Mouse (Mus musculus): ENCODE measurements around the gene Ankrd60. TPM values are rescaled to one million over a fixed set of nuclear protein-coding genes. Genes with fewer than 3 reads are reported as not detected.

Ankrd60 gene
- not detected in 2 replicates for polyA plus RNA-seq (2015; fragmentation: Nextera tagmentation; extraction: Ambion mirVana)

DNA sequence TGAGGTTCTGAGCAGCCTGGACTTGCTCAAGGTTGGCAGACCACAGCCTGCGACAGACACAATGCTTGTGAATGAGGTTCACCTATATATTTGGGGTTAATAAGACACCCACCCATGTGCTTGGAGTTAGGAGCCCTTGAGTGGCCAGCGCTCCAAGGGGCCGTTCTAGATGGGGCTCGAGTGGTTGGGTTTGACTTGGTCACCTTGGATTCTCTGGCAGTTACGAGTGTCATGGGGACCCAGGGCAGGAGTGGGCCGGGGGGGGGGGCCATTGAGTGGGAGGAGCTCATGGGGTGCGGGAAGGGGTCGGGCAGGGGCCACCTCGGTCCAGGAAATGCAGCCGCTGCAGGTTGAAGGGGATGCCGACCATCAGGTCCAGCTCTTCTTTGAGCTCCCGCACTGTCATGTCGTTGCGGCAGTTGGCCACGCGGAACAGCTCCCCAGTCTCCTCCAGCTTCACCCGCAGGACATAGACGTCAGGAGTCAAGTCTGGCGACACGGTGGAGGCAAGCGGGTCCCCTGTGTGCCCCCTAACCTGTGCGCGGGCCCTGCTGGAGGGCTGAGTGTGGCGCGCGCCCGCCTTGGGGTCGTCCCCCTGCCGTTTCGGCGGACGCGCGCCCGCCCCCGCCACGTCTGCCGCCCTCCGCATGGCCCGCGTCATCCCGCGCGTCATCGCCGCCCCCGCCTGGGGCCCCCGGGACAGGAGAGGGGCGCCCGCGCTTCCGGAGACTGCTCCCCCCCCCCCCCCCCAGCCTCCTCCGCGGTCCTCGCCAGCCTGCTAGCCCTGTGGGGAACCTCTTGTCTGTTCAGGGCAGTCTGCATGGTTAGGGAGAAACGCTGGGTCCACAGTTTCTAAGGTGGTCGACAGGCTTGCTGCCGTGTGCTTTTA is at the start of gene Ankrd60:
Gene Ankrd60, minus strand, starts transcription at position 697 of the 889 bp plus-strand sequence.
- 11% methylated on average over 56 of the region's 58 CpGs for WGBS
- peak within 1 kb of the TSS; percentile 83 for H3K4me2 ChIP-seq
- H3K27me3 ChIP-seq (replicated peaks) = peaks cover 64% of the 10 kb centered on the region
- ATAC-seq (ENCODE audit: extremely low read depth, insufficient number of reproducible peaks, low FRiP score, low TSS enrichment) = no peak; the same call in 1 of the 2 replicates
- no peaks in the 10 kb centered on the region for H3K36me3 ChIP-seq
- H3K4me1 ChIP-seq = peaks cover 5% of the 10 kb centered on the region
- H3K27ac ChIP-seq (replicated peaks) = no peak within 1 kb of the TSS
- peak within 1 kb of the TSS; percentile 54 for H3K4me3 ChIP-seq
- peak within 1 kb of the TSS; percentile 73 for H3K9ac ChIP-seq
- no peaks in the 10 kb centered on the region for H3K9me3 ChIP-seq

DNA sequence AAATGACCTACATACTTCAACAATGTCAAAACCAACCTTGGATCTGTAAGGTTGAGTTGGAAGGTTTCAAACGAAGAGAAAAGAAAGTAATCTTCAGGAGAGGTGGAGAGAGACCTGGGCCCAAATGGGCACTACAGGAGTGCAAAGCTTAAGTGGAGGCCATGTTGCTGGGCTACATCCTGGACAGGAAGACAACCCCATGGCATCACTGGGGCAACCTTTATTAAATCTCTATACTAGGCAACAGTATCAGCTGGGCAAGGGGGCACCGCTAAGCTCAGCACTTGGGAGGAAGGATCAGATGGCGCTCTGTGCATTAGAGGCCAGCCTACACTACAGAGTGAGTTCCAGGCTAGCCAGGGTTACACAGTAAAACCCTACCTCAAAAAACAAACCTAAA is 47.6 kb upstream of the Ankrd60 start:
- ATAC-seq (ENCODE audit: extremely low read depth, insufficient number of reproducible peaks, low FRiP score, low TSS enrichment) = no peak
- Histone ChIP-seq H3K4me3 (no peak overlapping the region), H3K27me3 (replicated peaks) (no peaks in the 10 kb centered on the region), H3K4me2 (no peak overlapping the region), H3K9me3 (no peaks in the 10 kb centered on the region), H3K9ac (no peak overlapping the region), H3K4me1 (no peaks in the 10 kb centered on the region), H3K27ac (replicated peaks) (no peak overlapping the region), H3K36me3 (no peaks in the 10 kb centered on the region)
- 87% methylated on average over 3 of the region's 3 CpGs for WGBS

DNA sequence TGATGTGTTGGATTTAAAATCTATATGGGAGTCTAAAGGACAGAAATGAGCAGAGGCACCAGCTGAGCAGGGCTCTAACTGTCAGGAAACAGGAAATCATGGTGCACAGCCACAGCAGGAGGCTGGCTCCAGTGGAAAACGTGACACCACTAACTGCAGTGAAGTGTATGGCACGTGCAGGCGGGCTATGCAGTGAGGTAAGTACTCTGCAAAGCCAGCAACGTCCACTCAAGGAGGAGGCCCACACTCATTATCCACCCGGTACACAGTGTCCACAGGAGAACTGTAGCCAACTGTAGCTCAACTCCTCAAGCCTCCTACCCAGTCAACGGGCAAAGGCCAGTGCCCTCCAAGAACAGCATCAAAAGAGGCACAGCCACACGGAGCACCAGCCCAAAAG is 46.5 kb upstream of the Ankrd60 start:
- Histone ChIP-seq H3K27me3 (replicated peaks) (no peaks in the 10 kb centered on the region), H3K36me3 (no peaks in the 10 kb centered on the region; the same call in 1 of the 2 replicates), H3K4me3 (no peak overlapping the region), H3K9ac (no peak overlapping the region), H3K4me2 (no peak overlapping the region), H3K4me1 (no peaks in the 10 kb centered on the region), H3K9me3 (no peaks in the 10 kb centered on the region), H3K27ac (replicated peaks) (no peak overlapping the region)
- no peak for ATAC-seq (ENCODE audit: extremely low read depth, insufficient number of reproducible peaks, low FRiP score, low TSS enrichment)
- WGBS = 56% methylated on average over 7 of the region's 7 CpGs

DNA sequence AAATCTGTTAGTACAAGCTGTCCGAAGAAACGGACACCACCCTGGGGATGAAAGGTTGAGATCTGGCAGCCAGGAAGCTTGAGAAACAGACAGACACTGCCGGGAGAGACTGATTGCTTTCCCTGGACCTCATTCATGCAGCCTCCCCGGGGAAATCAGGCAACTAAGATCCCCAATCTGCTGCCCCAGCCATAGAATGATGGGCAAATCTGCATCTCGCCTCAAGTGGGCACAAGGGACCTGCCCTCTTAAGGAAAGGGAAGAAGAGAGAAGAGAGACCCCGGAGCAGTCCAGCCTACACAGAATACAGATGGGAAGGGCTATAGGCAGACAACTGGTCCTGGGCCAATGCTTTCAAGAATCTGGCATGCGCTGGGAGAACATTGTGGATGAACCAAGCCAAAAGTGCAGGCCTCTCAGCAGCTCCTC is 44.0 kb upstream of the Ankrd60 start:
- Histone ChIP-seq H3K9ac (no peak overlapping the region), H3K36me3 (no peaks in the 10 kb centered on the region; the same call in 1 of the 2 replicates), H3K27ac (replicated peaks) (no peak overlapping the region), H3K4me1 (no peaks in the 10 kb centered on the region), H3K4me3 (no peak overlapping the region), H3K9me3 (no peaks in the 10 kb centered on the region), H3K27me3 (replicated peaks) (no peaks in the 10 kb centered on the region), H3K4me2 (no peak overlapping the region)
- ATAC-seq (ENCODE audit: extremely low read depth, insufficient number of reproducible peaks, low FRiP score, low TSS enrichment) = no peak
- WGBS = 61% methylated on average over 7 of the region's 7 CpGs

DNA sequence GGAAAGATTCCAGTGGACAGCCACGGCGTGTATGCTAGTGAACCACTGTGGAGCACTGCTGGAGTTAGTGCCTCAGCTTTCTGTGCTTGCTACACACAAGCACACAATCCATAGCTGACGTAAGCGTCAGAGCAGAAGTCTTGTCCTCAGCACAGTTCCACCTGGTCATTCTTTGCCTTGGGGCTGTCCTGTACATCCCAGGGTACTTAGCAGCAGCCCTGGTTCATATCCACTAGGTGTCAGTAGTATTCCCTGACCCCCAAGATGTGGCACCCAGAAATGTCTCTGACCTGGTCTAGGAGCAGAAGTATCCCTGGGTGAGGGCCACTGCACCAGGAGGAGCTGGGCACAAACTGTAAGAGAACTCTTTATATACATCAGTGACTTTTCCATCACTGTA is 42.5 kb upstream of the Ankrd60 start:
- H3K36me3 ChIP-seq = peaks cover 3% of the 10 kb centered on the region; the same call in 1 of the 2 replicates
- no peaks in the 10 kb centered on the region for H3K27me3 ChIP-seq (replicated peaks)
- no peaks in the 10 kb centered on the region for H3K9me3 ChIP-seq
- H3K27ac ChIP-seq (replicated peaks) = no peak overlapping the region
- no peak for ATAC-seq (ENCODE audit: extremely low read depth, insufficient number of reproducible peaks, low FRiP score, low TSS enrichment)
- 91% methylated on average over 4 of the region's 4 CpGs for WGBS
- no peak overlapping the region for H3K4me2 ChIP-seq
- H3K4me3 ChIP-seq = no peak overlapping the region
- no peaks in the 10 kb centered on the region for H3K4me1 ChIP-seq
- no peak overlapping the region for H3K9ac ChIP-seq

DNA sequence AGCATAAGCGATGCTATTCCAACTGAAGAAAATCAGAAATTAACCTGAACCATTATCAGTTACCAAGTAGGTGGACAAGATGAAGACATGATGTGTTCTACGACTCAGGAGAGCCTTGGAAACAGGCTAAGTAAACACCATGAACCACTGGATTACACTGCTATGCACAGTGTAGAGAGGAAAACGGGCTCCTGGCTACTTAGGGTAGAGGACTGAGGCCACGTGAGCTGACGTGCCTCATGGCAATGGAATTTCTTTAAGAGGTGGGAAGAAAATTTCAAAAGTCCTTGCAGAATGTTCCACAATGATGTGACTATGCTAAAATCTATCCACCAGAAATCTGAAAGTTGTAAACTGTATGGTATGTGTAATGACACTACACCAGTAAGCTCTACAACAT is 41.0 kb upstream of the Ankrd60 start:
- no peak overlapping the region for H3K4me3 ChIP-seq
- 87% methylated on average over 5 of the region's 5 CpGs for WGBS
- H3K27me3 ChIP-seq (replicated peaks) = no peaks in the 10 kb centered on the region
- ATAC-seq (ENCODE audit: extremely low read depth, insufficient number of reproducible peaks, low FRiP score, low TSS enrichment) = no peak
- peaks cover 16% of the 10 kb centered on the region for H3K36me3 ChIP-seq
- H3K4me1 ChIP-seq = no peaks in the 10 kb centered on the region
- H3K9ac ChIP-seq = no peak overlapping the region
- H3K4me2 ChIP-seq = no peak overlapping the region
- H3K9me3 ChIP-seq = no peaks in the 10 kb centered on the region
- H3K27ac ChIP-seq (replicated peaks) = no peak overlapping the region

DNA sequence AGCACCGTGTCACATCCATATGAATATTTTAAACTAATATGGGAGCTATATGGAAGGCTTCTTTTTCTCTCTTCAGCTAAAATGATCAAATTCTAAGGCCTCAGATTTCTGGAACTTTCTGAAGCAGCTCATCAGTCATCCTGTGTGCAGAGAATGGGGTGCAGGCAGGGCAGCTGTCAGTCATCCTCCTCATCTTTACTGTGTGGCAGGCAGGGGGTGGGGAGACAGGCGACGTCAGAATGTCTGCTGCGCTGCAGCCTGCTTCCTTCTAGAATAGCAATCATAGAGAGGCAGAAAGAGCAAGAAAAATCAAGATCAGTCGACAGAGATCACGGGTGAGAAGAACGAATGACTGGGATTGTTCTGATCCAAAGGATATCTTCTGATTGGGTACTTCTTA is 38.0 kb upstream of the Ankrd60 start:
- 82% methylated on average over 7 of the region's 7 CpGs for WGBS
- peaks cover 25% of the 10 kb centered on the region for H3K36me3 ChIP-seq
- H3K27me3 ChIP-seq (replicated peaks) = no peaks in the 10 kb centered on the region
- ATAC-seq (ENCODE audit: extremely low read depth, insufficient number of reproducible peaks, low FRiP score, low TSS enrichment) = no peak
- H3K4me1 ChIP-seq = no peaks in the 10 kb centered on the region
- no peak overlapping the region for H3K27ac ChIP-seq (replicated peaks)
- H3K4me2 ChIP-seq = no peak overlapping the region
- no peak overlapping the region for H3K9ac ChIP-seq
- no peak overlapping the region for H3K4me3 ChIP-seq
- no peaks in the 10 kb centered on the region for H3K9me3 ChIP-seq

DNA sequence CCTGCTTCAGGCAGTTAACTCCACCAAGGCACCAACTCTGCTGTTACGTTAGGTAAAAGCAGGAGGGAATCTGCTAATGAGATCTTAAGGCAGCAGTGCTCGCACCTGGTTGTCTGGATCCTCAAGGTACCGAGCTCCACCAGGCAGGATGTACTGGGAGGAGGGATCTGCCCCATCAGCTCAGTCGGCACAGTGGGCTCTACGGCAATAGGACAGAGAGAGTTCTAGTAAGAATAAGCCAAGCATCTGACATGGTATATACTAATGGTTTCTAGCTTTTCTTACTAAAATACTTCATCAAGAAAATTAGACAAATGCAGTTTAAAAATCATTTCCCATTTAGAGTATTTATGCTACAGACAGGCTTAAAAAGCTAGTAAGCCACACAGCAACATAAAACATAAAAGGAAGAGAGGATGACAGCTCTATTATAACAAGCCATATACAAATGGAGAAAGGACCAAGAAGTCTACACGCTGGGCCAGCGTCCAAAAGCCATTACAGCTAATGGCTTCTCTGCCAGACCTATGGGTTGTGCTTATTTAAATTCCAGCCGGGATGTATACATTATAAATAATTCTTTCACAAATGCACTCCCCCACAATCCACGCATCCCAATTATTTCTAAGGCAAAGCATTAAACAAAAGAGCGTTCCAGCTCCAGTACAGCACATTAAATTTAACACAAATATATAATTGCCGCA is 37.4 kb upstream of the Ankrd60 start:
- no peak overlapping the region for H3K9ac ChIP-seq
- no peak overlapping the region for H3K4me3 ChIP-seq
- H3K4me2 ChIP-seq = no peak overlapping the region
- 86% methylated on average over 11 of the region's 11 CpGs for WGBS
- peaks cover 31% of the 10 kb centered on the region for H3K36me3 ChIP-seq
- no peaks in the 10 kb centered on the region for H3K9me3 ChIP-seq
- no peaks in the 10 kb centered on the region for H3K4me1 ChIP-seq
- H3K27me3 ChIP-seq (replicated peaks) = no peaks in the 10 kb centered on the region
- no peak overlapping the region for H3K27ac ChIP-seq (replicated peaks)
- ATAC-seq (ENCODE audit: extremely low read depth, insufficient number of reproducible peaks, low FRiP score, low TSS enrichment) = no peak

DNA sequence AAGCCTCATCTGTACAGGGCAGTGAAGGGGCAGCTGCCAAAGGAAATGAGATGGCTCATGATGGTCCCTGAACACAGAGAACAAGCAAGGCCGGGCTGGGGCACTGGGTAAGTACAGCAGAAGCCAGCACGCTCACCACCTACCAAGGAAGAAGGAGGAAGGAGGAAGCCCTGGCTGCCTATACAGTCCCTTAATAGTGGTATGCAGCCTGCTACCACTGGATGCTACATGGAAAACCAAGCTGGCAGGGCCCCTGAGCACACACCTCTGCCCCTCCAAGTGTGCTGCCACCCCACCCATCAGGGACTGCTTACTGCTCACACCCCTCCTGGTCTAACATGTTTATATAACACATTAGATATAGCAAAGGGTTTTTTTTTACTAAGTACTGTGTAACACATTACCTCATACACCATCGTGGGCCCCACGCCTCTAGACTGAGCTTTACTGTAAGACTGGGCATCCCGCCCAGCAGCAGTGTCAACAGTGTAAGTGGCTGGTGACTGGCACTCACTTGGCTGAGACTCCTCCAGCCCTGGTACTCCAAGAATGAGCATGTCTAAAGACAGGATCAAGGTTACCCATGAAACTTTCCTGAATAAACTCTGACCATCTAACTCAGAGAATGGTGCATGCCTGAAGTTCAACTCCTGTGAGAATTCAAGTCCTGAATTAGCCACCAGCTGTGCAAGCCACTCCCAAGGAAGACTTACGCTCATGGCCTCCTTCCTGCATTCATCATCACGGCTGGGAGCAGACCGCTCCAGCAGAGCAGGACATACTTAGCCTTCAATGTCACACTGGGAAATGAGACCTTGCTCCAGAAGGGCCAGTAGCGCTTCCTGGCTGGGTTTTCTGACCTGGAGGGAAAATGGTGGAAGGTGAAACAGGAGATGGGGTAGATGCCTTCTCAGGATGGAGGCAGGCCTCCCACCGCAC is 30.1 kb upstream of the Ankrd60 start:
- Histone ChIP-seq H3K4me2 (no peak overlapping the region), H3K36me3 (peaks cover 38% of the 10 kb centered on the region), H3K9ac (no peak overlapping the region), H3K27me3 (replicated peaks) (no peaks in the 10 kb centered on the region), H3K9me3 (no peaks in the 10 kb centered on the region), H3K4me1 (peaks cover 15% of the 10 kb centered on the region), H3K4me3 (no peak overlapping the region), H3K27ac (replicated peaks) (peak overlapping the region; percentile 56)
- 64% methylated on average over 10 of the region's 10 CpGs for WGBS
- ATAC-seq (ENCODE audit: extremely low read depth, insufficient number of reproducible peaks, low FRiP score, low TSS enrichment) = peak; percentile 70; the same call in 1 of the 2 replicates

DNA sequence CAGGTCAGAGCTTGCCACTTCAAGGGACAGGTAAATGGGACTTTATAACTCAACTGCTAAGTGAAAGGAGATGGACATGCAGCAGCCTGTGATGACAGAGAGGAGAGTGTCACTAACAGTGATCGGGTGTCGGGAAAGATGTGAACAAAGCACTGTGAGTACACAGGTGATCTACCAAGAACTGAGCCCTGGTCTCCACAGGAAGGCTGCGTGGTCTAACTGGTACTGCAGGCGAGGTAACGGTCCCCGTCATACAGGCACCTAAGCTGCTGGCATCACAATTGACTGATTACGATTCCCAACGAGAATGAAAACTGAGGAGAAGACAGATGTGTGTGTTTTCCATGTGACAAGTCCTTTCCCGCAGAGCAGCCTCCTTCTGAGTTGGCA is 28.2 kb upstream of the Ankrd60 start:
- Histone ChIP-seq H3K9me3 (0 out of 2 replicates have a peak, but pooled peaks cover 10% of the 10 kb centered on the region), H3K36me3 (peaks cover 44% of the 10 kb centered on the region), H3K27ac (replicated peaks) (no peak overlapping the region), H3K27me3 (replicated peaks) (no peaks in the 10 kb centered on the region), H3K4me2 (no peak overlapping the region), H3K4me3 (no peak overlapping the region), H3K4me1 (peaks cover 15% of the 10 kb centered on the region), H3K9ac (no peak overlapping the region)
- WGBS = 85% methylated on average over 9 of the region's 9 CpGs
- ATAC-seq (ENCODE audit: extremely low read depth, insufficient number of reproducible peaks, low FRiP score, low TSS enrichment) = no peak

Data from heart, embryonic 13.5 days (tissue).